ENCODE assay signal across 12 mouse cellular contexts in genomic region chr13:47778218-47779009, GRCm38 (mm10).
A peak's percentile ranks its signal among the peaks of the same experiment; 100 is the strongest.
DNase-seq lines count a peak whose midpoint lies in the region; ATAC-seq and TF ChIP-seq lines count a peak whose summit lies in the region.
"Had no signal": no experiment of that assay in that cellular context is flagged by ENCODE, and none has a peak within 500 bp of the region (broad histone marks: within the 10 kb centered on the region; RNA-seq: fewer than 3 reads in every experiment).

No protein-coding gene starts in this region.

- H3K4me3 ChIP-seq in heart, embryonic 13.5 days = no peak overlapping the region
- no peak overlapping the region for H3K4me3 ChIP-seq in forebrain, embryonic 14.5 days (ENCODE audit: low read depth, low read length)
- H3K4me3 ChIP-seq in limb, embryonic 11.5 days (ENCODE audit: low read depth, low read length) = no peak overlapping the region
- H3K4me3 ChIP-seq in midbrain, postnatal 0 days (ENCODE audit: low read depth, low read length) = no peak overlapping the region
- H3K4me3 ChIP-seq: layer of hippocampus, adult 2 months had no signal

- no peak for ATAC-seq in heart, embryonic 13.5 days (ENCODE audit: extremely low read depth, insufficient number of reproducible peaks, low FRiP score, low TSS enrichment)
- ATAC-seq in forebrain, embryonic 14.5 days = peak; percentile 54; the same call in 1 of the 2 replicates
- ATAC-seq in limb, embryonic 11.5 days (ENCODE audit: insufficient number of reproducible peaks, low FRiP score, low TSS enrichment, low read depth) = no peak
- ATAC-seq in midbrain, postnatal 0 days (ENCODE audit: low FRiP score) = no peak

- no peaks in the 10 kb centered on the region for H3K27me3 ChIP-seq in heart, embryonic 13.5 days (replicated peaks)
- no peaks in the 10 kb centered on the region for H3K27me3 ChIP-seq in forebrain, embryonic 14.5 days (replicated peaks; ENCODE audit: control insufficient read depth, insufficient read depth, low read length)
- no peaks in the 10 kb centered on the region for H3K27me3 ChIP-seq in limb, embryonic 11.5 days (ENCODE audit: control insufficient read depth, insufficient read depth, low read length)
- H3K27me3 ChIP-seq in midbrain, postnatal 0 days (ENCODE audit: insufficient read depth, low read length) = no peaks in the 10 kb centered on the region

- no peak for DNase-seq in heart, postnatal 36 days
- peak; percentile 57 for DNase-seq in forebrain, embryonic 14.5 days (ENCODE audit: low spot score)
- DNase-seq in limb, embryonic 11.5 days (ENCODE audit: low spot score) = peak; percentile 34
- peak; percentile 27 for DNase-seq in midbrain, postnatal 0 days (ENCODE audit: low spot score)
- no peak for DNase-seq in left cerebral cortex, postnatal 10 days (ENCODE audit: extremely low spot score in 1 of 2, low spot score in 2 of 2)
- DNase-seq in right cerebral cortex, postnatal 10 days (ENCODE audit: low spot score in 2 of 2) = no peak
- no peak for DNase-seq in urinary bladder, adult 2 months (ENCODE audit: low spot score)
- DNase-seq: kidney, adult 18-20 months; thymus, adult 2 months had no signal

- 72% methylated on average over 10 of the region's 14 CpGs for WGBS in heart, embryonic 13.5 days
- 33% methylated on average over 12 of the region's 14 CpGs for WGBS in forebrain, embryonic 14.5 days
- WGBS in limb, embryonic 11.5 days = 47% methylated on average over 12 of the region's 14 CpGs
- 28% methylated on average over 11 of the region's 14 CpGs for WGBS in midbrain, postnatal 0 days

- H3K36me3 ChIP-seq in heart, embryonic 13.5 days = no peaks in the 10 kb centered on the region
- H3K36me3 ChIP-seq in forebrain, embryonic 14.5 days (ENCODE audit: control insufficient read depth, insufficient read depth, low read length) = no peaks in the 10 kb centered on the region
- no peaks in the 10 kb centered on the region for H3K36me3 ChIP-seq in limb, embryonic 11.5 days (ENCODE audit: control insufficient read depth, insufficient read depth, low read length)
- H3K36me3 ChIP-seq in midbrain, postnatal 0 days (ENCODE audit: insufficient read depth, low read length) = no peaks in the 10 kb centered on the region

- intact Hi-C loops in heart, postnatal 36 days (cut with DNase I) = no loop called here
- intact Hi-C loops in left cerebral cortex, postnatal 10 days (cut with DNase I) = no loop called here

- peaks cover 15% of the 10 kb centered on the region for H3K4me1 ChIP-seq in heart, embryonic 13.5 days
- peaks cover 8% of the 10 kb centered on the region; the same call in 1 of the 2 replicates for H3K4me1 ChIP-seq in forebrain, embryonic 14.5 days (ENCODE audit: control insufficient read depth, insufficient read depth, low read length)
- H3K4me1 ChIP-seq in limb, embryonic 11.5 days (ENCODE audit: control insufficient read depth, insufficient read depth, low read length) = 0 out of 2 replicates have a peak, but pooled peaks cover 5% of the 10 kb centered on the region
- H3K4me1 ChIP-seq in midbrain, postnatal 0 days (ENCODE audit: insufficient read depth, low read length) = peaks cover 4% of the 10 kb centered on the region; the same call in 1 of the 2 replicates

- H3K4me2 ChIP-seq in heart, embryonic 13.5 days = no peak overlapping the region
- no peak overlapping the region for H3K4me2 ChIP-seq in forebrain, embryonic 14.5 days (ENCODE audit: low read length)
- peak overlapping the region; percentile 8; the same call in 1 of the 2 replicates for H3K4me2 ChIP-seq in limb, embryonic 11.5 days (ENCODE audit: low read depth, severe bottlenecking)
- H3K4me2 ChIP-seq in midbrain, postnatal 0 days (ENCODE audit: low read depth, low read length, poor library complexity, severe bottlenecking) = no peak overlapping the region
- H3K4me2 ChIP-seq: liver, embryonic 11.5 days had no signal

- H3K9ac ChIP-seq in heart, embryonic 13.5 days = no peak overlapping the region
- H3K9ac ChIP-seq in forebrain, embryonic 14.5 days (ENCODE audit: low read length) = no peak overlapping the region
- no peak overlapping the region for H3K9ac ChIP-seq in limb, embryonic 11.5 days (ENCODE audit: low read length)
- H3K9ac ChIP-seq in midbrain, postnatal 0 days (replicated peaks; ENCODE audit: low read length, poor library complexity, severe bottlenecking) = no peak overlapping the region; the same call in 1 of the 2 replicates

- H3K9me3 ChIP-seq in heart, embryonic 13.5 days = no peaks in the 10 kb centered on the region
- no peaks in the 10 kb centered on the region for H3K9me3 ChIP-seq in forebrain, embryonic 14.5 days (replicated peaks; ENCODE audit: control insufficient read depth, low read length)
- no peaks in the 10 kb centered on the region for H3K9me3 ChIP-seq in limb, embryonic 11.5 days (ENCODE audit: control insufficient read depth, low read length)
- no peaks in the 10 kb centered on the region for H3K9me3 ChIP-seq in midbrain, postnatal 0 days (ENCODE audit: low read length)

- 0 out of 2 replicates have a peak overlapping the region, but pooled peaks have one; percentile 33 for H3K27ac ChIP-seq in heart, embryonic 13.5 days (replicated peaks)
- peak overlapping the region; percentile 46; the same call in 1 of the 2 replicates for H3K27ac ChIP-seq in forebrain, embryonic 14.5 days (ENCODE audit: low read depth, low read length)
- H3K27ac ChIP-seq in limb, embryonic 11.5 days (replicated peaks; ENCODE audit: low read depth, low read length) = no peak overlapping the region
- H3K27ac ChIP-seq in midbrain, postnatal 0 days (ENCODE audit: low read depth, low read length) = peak overlapping the region; percentile 58; the same call in 1 of the 2 replicates
- H3K27ac ChIP-seq: layer of hippocampus, adult 2 months had no signal

- no peak for TF ChIP-seq CTCF in midbrain, postnatal 0 days (IDR thresholded peaks at IDR 0.05)

Comparison
In these comparisons a context has a peak if more than half of its experiments do, and no peak if none do; other contexts are left out.
1. DNase-seq: peak in forebrain, embryonic 14.5 days (single experiment), limb, embryonic 11.5 days (single experiment) and midbrain, postnatal 0 days (single experiment); none in heart, postnatal 36 days (0 of 2), left cerebral cortex, postnatal 10 days (0 of 2), right cerebral cortex, postnatal 10 days (0 of 2) and urinary bladder, adult 2 months (single experiment).